Mouse (Mus musculus): ENCODE data around the gene Klf1. TPM values are rescaled to one million over a fixed set of nuclear protein-coding genes. Genes with fewer than 3 reads are reported as not detected.

Gene Klf1
- polyA plus RNA-seq, 1 experiment from 2014 or later = 12.9 TPM

GRCm38 (mm10) chr8:84934860-84935259 lies 33.1 kb downstream of the Klf1 start:
- no peaks in the 10 kb centered on the region for H3K36me3 ChIP-seq (ENCODE audit: control insufficient read depth, insufficient read depth, low read length)
- H3K27me3 ChIP-seq (ENCODE audit: control insufficient read depth, insufficient read depth, low read length) = peaks cover 44% of the 10 kb centered on the region
- peak overlapping the region; percentile 47; the same call in 1 of the 2 replicates for H3K4me3 ChIP-seq (ENCODE audit: low read depth, low read length)
- peak; percentile 86 for DNase-seq (ENCODE audit: low spot score)
- no peaks in the 10 kb centered on the region for H3K9me3 ChIP-seq (ENCODE audit: control insufficient read depth, low read length)
- H3K27ac ChIP-seq (ENCODE audit: low read depth, low read length) = no peak overlapping the region
- ATAC-seq (ENCODE audit: insufficient read depth, low FRiP score, low TSS enrichment) = peak; percentile 77
- WGBS = 0% methylated on average over 15 of the region's 15 CpGs
- H3K4me1 ChIP-seq (ENCODE audit: control insufficient read depth, insufficient read depth, low read length) = peaks cover 16% of the 10 kb centered on the region
- H3K9ac ChIP-seq (ENCODE audit: low read length) = no peak overlapping the region
- peak overlapping the region; percentile 69 for H3K4me2 ChIP-seq (ENCODE audit: low read depth)

GRCm38 (mm10) chr8:84935489-84935888 lies 33.8 kb downstream of the Klf1 start:
- H3K36me3 ChIP-seq (ENCODE audit: control insufficient read depth, insufficient read depth, low read length) = no peaks in the 10 kb centered on the region
- H3K9ac ChIP-seq (ENCODE audit: low read length) = peak overlapping the region; percentile 3; the same call in 1 of the 2 replicates
- H3K9me3 ChIP-seq (ENCODE audit: control insufficient read depth, low read length) = no peaks in the 10 kb centered on the region
- H3K27me3 ChIP-seq (ENCODE audit: control insufficient read depth, insufficient read depth, low read length) = peaks cover 39% of the 10 kb centered on the region
- DNase-seq (ENCODE audit: low spot score) = peak; percentile 48
- 0 out of 2 replicates have a peak, but pooled peaks have one; percentile 33 for ATAC-seq (ENCODE audit: insufficient read depth, low FRiP score, low TSS enrichment)
- H3K4me3 ChIP-seq (ENCODE audit: low read depth, low read length) = peak overlapping the region; percentile 47
- 4% methylated on average over 14 of the region's 14 CpGs for WGBS
- H3K4me2 ChIP-seq (ENCODE audit: low read depth) = peak overlapping the region; percentile 69
- H3K4me1 ChIP-seq (ENCODE audit: control insufficient read depth, insufficient read depth, low read length) = peaks cover 16% of the 10 kb centered on the region
- no peak overlapping the region for H3K27ac ChIP-seq (ENCODE audit: low read depth, low read length)

GRCm38 (mm10) chr8:84936041-84936961 lies 34.6 kb downstream of the Klf1 start:
- DNase-seq (ENCODE audit: low spot score) = no peak
- WGBS = 19% methylated on average over 23 of the region's 23 CpGs
- Histone ChIP-seq H3K9me3 (ENCODE audit: control insufficient read depth, low read length) (no peaks in the 10 kb centered on the region), H3K36me3 (ENCODE audit: control insufficient read depth, insufficient read depth, low read length) (no peaks in the 10 kb centered on the region), H3K9ac (ENCODE audit: low read length) (peak overlapping the region; percentile 71), H3K27me3 (ENCODE audit: control insufficient read depth, insufficient read depth, low read length) (peaks cover 35% of the 10 kb centered on the region), H3K4me1 (ENCODE audit: control insufficient read depth, insufficient read depth, low read length) (peaks cover 16% of the 10 kb centered on the region), H3K4me3 (ENCODE audit: low read depth, low read length) (peak overlapping the region; percentile 47), H3K27ac (ENCODE audit: low read depth, low read length) (peak overlapping the region; percentile 49), H3K4me2 (ENCODE audit: low read depth) (peak overlapping the region; percentile 69)
- ATAC-seq (ENCODE audit: insufficient read depth, low FRiP score, low TSS enrichment) = peak; percentile 20

- peak within 1 kb of the TSS; percentile 49; the same call in 1 of the 2 replicates for H3K27ac ChIP-seq (ENCODE audit: low read depth, low read length)
- peak; percentile 61 for ATAC-seq (ENCODE audit: insufficient read depth, low FRiP score, low TSS enrichment)
- no peaks in the 10 kb centered on the region for H3K9me3 ChIP-seq (ENCODE audit: control insufficient read depth, low read length)
- H3K4me3 ChIP-seq (ENCODE audit: low read depth, low read length) = peak within 1 kb of the TSS; percentile 47
- H3K4me2 ChIP-seq (ENCODE audit: low read depth) = peak within 1 kb of the TSS; percentile 69
- peaks cover 35% of the 10 kb centered on the region for H3K27me3 ChIP-seq (ENCODE audit: control insufficient read depth, insufficient read depth, low read length)
- H3K4me1 ChIP-seq (ENCODE audit: control insufficient read depth, insufficient read depth, low read length) = peaks cover 16% of the 10 kb centered on the region
- DNase-seq (ENCODE audit: low spot score) = peak; percentile 86
- H3K36me3 ChIP-seq (ENCODE audit: control insufficient read depth, insufficient read depth, low read length) = no peaks in the 10 kb centered on the region
- 0% methylated on average over 45 of the region's 50 CpGs for WGBS
- peak within 1 kb of the TSS; percentile 71 for H3K9ac ChIP-seq (ENCODE audit: low read length)
Measured at GRCm38 (mm10) chr8:84936962-84937546, 35.3 kb downstream of the Klf1 start, which contains the start of gene Mast1. Gene Mast1, minus strand, starts transcription at chr8:84937359.

- WGBS = 65% methylated on average over 13 of the region's 13 CpGs
- Histone ChIP-seq H3K4me2 (ENCODE audit: low read depth) (peak overlapping the region; percentile 69), H3K4me1 (ENCODE audit: control insufficient read depth, insufficient read depth, low read length) (peaks cover 16% of the 10 kb centered on the region), H3K4me3 (ENCODE audit: low read depth, low read length) (no peak overlapping the region; the same call in 1 of the 2 replicates), H3K9ac (ENCODE audit: low read length) (no peak overlapping the region), H3K36me3 (ENCODE audit: control insufficient read depth, insufficient read depth, low read length) (no peaks in the 10 kb centered on the region), H3K9me3 (ENCODE audit: control insufficient read depth, low read length) (no peaks in the 10 kb centered on the region), H3K27ac (ENCODE audit: low read depth, low read length) (no peak overlapping the region), H3K27me3 (ENCODE audit: control insufficient read depth, insufficient read depth, low read length) (peaks cover 35% of the 10 kb centered on the region)
- ATAC-seq (ENCODE audit: insufficient read depth, low FRiP score, low TSS enrichment) = no peak
- no peak for DNase-seq (ENCODE audit: low spot score)
Measured at GRCm38 (mm10) chr8:84937620-84938485, 36.1 kb downstream of the Klf1 start.

GRCm38 (mm10) chr8:84943699-84944098 lies 42.0 kb downstream of the Klf1 start:
- DNase-seq (ENCODE audit: low spot score) = no peak
- H3K4me2 ChIP-seq (ENCODE audit: low read depth) = no peak overlapping the region
- no peak overlapping the region for H3K27ac ChIP-seq (ENCODE audit: low read depth, low read length)
- H3K9me3 ChIP-seq (ENCODE audit: control insufficient read depth, low read length) = no peaks in the 10 kb centered on the region
- H3K4me1 ChIP-seq (ENCODE audit: control insufficient read depth, insufficient read depth, low read length) = peaks cover 8% of the 10 kb centered on the region; the same call in 1 of the 2 replicates
- no peak overlapping the region for H3K4me3 ChIP-seq (ENCODE audit: low read depth, low read length)
- no peak overlapping the region for H3K9ac ChIP-seq (ENCODE audit: low read length)
- ATAC-seq (ENCODE audit: insufficient read depth, low FRiP score, low TSS enrichment) = no peak
- no peaks in the 10 kb centered on the region for H3K36me3 ChIP-seq (ENCODE audit: control insufficient read depth, insufficient read depth, low read length)
- peaks cover 45% of the 10 kb centered on the region for H3K27me3 ChIP-seq (ENCODE audit: control insufficient read depth, insufficient read depth, low read length)
- 23% methylated on average over 4 of the region's 4 CpGs for WGBS

- WGBS = 4% methylated on average over 26 of the region's 26 CpGs
- peaks cover 8% of the 10 kb centered on the region; the same call in 1 of the 2 replicates for H3K4me1 ChIP-seq (ENCODE audit: control insufficient read depth, insufficient read depth, low read length)
- no peaks in the 10 kb centered on the region for H3K9me3 ChIP-seq (ENCODE audit: control insufficient read depth, low read length)
- peak overlapping the region; percentile 15; the same call in 1 of the 2 replicates for H3K4me3 ChIP-seq (ENCODE audit: low read depth, low read length)
- H3K9ac ChIP-seq (ENCODE audit: low read length) = no peak overlapping the region
- peak; percentile 71 for DNase-seq (ENCODE audit: low spot score)
- H3K27me3 ChIP-seq (ENCODE audit: control insufficient read depth, insufficient read depth, low read length) = peaks cover 49% of the 10 kb centered on the region
- H3K27ac ChIP-seq (ENCODE audit: low read depth, low read length) = no peak overlapping the region
- peak overlapping the region; percentile 30 for H3K4me2 ChIP-seq (ENCODE audit: low read depth)
- peak; percentile 35; the same call in 1 of the 2 replicates for ATAC-seq (ENCODE audit: insufficient read depth, low FRiP score, low TSS enrichment)
- H3K36me3 ChIP-seq (ENCODE audit: control insufficient read depth, insufficient read depth, low read length) = no peaks in the 10 kb centered on the region
Measured at GRCm38 (mm10) chr8:84944478-84945160, 42.9 kb downstream of the Klf1 start.
